Mouse (Mus musculus) NIH3T3 (cell line): ENCODE results near the gene Dhx37.

Experiments used
- DNase-seq: peaks from one replicate; pipeline ENCODE4 v3.0.0-alpha.2; 2012; ENCODE audit warnings: low read depth

The Dhx37 gene

GRCm38 (mm10) chr5:125433793-125434337 is at the start of gene Dhx37:
Gene Dhx37 (minus strand): TSS chr5:125434121.
- DNase-seq: peak; percentile 98

- no peak for DNase-seq
Measured at GRCm38 (mm10) chr5:125482474-125482873, 48.6 kb upstream of the Dhx37 start.

- DNase-seq: no peak
Measured at GRCm38 (mm10) chr5:125480434-125481231, 46.7 kb upstream of the Dhx37 start.

- DNase-seq: no peak
Measured at GRCm38 (mm10) chr5:125479376-125479775, 45.5 kb upstream of the Dhx37 start.

GRCm38 (mm10) chr5:125478037-125478436 is 44.1 kb upstream of the Dhx37 start:
- DNase-seq: no peak

- DNase-seq: peak; percentile 31
Measured at GRCm38 (mm10) chr5:125477533-125477932, 43.6 kb upstream of the Dhx37 start.

GRCm38 (mm10) chr5:125476799-125477198 is 42.9 kb upstream of the Dhx37 start:
- no peak for DNase-seq

GRCm38 (mm10) chr5:125476286-125476625 is 42.3 kb upstream of the Dhx37 start:
- peak; percentile 70 for DNase-seq

- DNase-seq: peak; percentile 99
Measured at GRCm38 (mm10) chr5:125475601-125476285, 41.8 kb upstream of the Dhx37 start, which contains the start of gene Aacs. Gene Aacs (plus strand): TSS chr5:125475814.

- no peak for DNase-seq
Measured at GRCm38 (mm10) chr5:125475030-125475429, 41.1 kb upstream of the Dhx37 start.

- DNase-seq: no peak
Measured at GRCm38 (mm10) chr5:125472796-125473475, 39.0 kb upstream of the Dhx37 start.

- no peak for DNase-seq
Measured at GRCm38 (mm10) chr5:125470713-125471112, 36.8 kb upstream of the Dhx37 start.

GRCm38 (mm10) chr5:125467261-125467660 is 33.3 kb upstream of the Dhx37 start:
- DNase-seq: no peak

GRCm38 (mm10) chr5:125466483-125466882 is 32.6 kb upstream of the Dhx37 start:
- no peak for DNase-seq

- peak; percentile 98 for DNase-seq
Measured at GRCm38 (mm10) chr5:125465701-125466106, 31.8 kb upstream of the Dhx37 start.

- no peak for DNase-seq
Measured at GRCm38 (mm10) chr5:125465192-125465591, 31.3 kb upstream of the Dhx37 start.

GRCm38 (mm10) chr5:125461868-125462445 is 28.0 kb upstream of the Dhx37 start:
- no peak for DNase-seq

- peak; percentile 52 for DNase-seq
Measured at GRCm38 (mm10) chr5:125460574-125460973, 26.7 kb upstream of the Dhx37 start.

- DNase-seq: no peak
Measured at GRCm38 (mm10) chr5:125457538-125457937, 23.6 kb upstream of the Dhx37 start.

- no peak for DNase-seq
Measured at GRCm38 (mm10) chr5:125456100-125456499, 22.2 kb upstream of the Dhx37 start.

- peak; percentile 87 for DNase-seq
Measured at GRCm38 (mm10) chr5:125452573-125452972, 18.7 kb upstream of the Dhx37 start.

GRCm38 (mm10) chr5:125449306-125449705 is 15.4 kb upstream of the Dhx37 start:
- DNase-seq: peak; percentile 74
